Mouse (Mus musculus): ENCODE data around the gene Grik5.

GRCm38 (mm10) chr7:24987941-24988340 is 84.2 kb downstream of the Grik5 start:
- TF ChIP-seq POLR2A (IDR thresholded peaks at IDR 0.05; ENCODE audit: extremely low read depth, insufficient read depth, low read length) (no peak), CTCF (IDR thresholded peaks at IDR 0.05; ENCODE audit: extremely low read depth, insufficient read depth, low read length) (no peak)

Measured in cortical plate, adult 2 months (tissue).